Mouse (Mus musculus) myocyte (in vitro differentiated cells): ENCODE data around the gene Lrig1. TPM values are rescaled to one million over a fixed set of nuclear protein-coding genes. Genes with fewer than 3 reads are reported as not detected.

Experiments used
- H3K27me3 ChIP-seq: one replicate; pipeline ENCODE4 v1.6.1; 2011; ENCODE audit not compliant: control insufficient read depth, insufficient read depth, insufficient read length
- H3K36me3 ChIP-seq: one replicate; pipeline ENCODE4 v1.6.1; 2011; ENCODE audit not compliant: control insufficient read depth, insufficient read depth
- H3K4me2 ChIP-seq: one replicate; pipeline ENCODE4 v1.6.1; 2011; ENCODE audit warnings: low read depth, control low read depth
- H3K4me3 ChIP-seq: one replicate; pipeline ENCODE4 v1.5.1; 2011; ENCODE audit warnings: mild to moderate bottlenecking, control low read depth, moderate library complexity
- H3K79me2 ChIP-seq: one replicate; pipeline ENCODE4 v1.6.1; 2011; ENCODE audit not compliant: control insufficient read depth, insufficient read depth
- H3ac ChIP-seq: one replicate; pipeline ENCODE4 v1.6.1; 2011; ENCODE audit not compliant: control insufficient read depth, insufficient read length
- CEBPB ChIP-seq: IDR thresholded peaks from 2 replicates; pipeline ENCODE4 v1.6.1; 2011; ENCODE audit warnings: mild to moderate bottlenecking, moderate library complexity; ENCODE audit not compliant: poor library complexity, insufficient read depth, severe bottlenecking
- E2F4 ChIP-seq: IDR thresholded peaks from one replicate; pipeline ENCODE4 v1.6.1; 2011; ENCODE audit warnings: mild to moderate bottlenecking, control low read depth, moderate library complexity; ENCODE audit not compliant: insufficient read depth
- MAX ChIP-seq: IDR thresholded peaks from one replicate; pipeline ENCODE4 v1.6.1; 2011; ENCODE audit warnings: low read depth, mild to moderate bottlenecking, control low read depth
- MYOD1 ChIP-seq, 3 experiments: IDR thresholded peaks; one replicate each; pipeline ENCODE4 v1.6.1; 2011; ENCODE audit warnings: control low read depth in 2 of 3, low read depth in 2 of 3, mild to moderate bottlenecking in 2 of 3, moderate library complexity in 1 of 3; ENCODE audit not compliant: insufficient read length in 2 of 3, control insufficient read depth in 1 of 3
- MYOG ChIP-seq, 3 experiments: IDR thresholded peaks; one replicate each; pipeline ENCODE4 v1.6.1; 2011; ENCODE audit warnings: control low read depth in 2 of 3, low read depth in 2 of 3, mild to moderate bottlenecking in 2 of 3; ENCODE audit not compliant: insufficient read length in 2 of 3, control insufficient read depth in 1 of 3, insufficient read depth in 1 of 3
- POLR2A ChIP-seq: IDR thresholded peaks from one replicate; pipeline ENCODE4 v1.6.1; 2011; ENCODE audit warnings: low read depth, mild to moderate bottlenecking, control low read depth, moderate library complexity; ENCODE audit not compliant: insufficient read length
- POLR2AphosphoS2 ChIP-seq: IDR thresholded peaks from one replicate; pipeline ENCODE4 v1.6.1; 2011; ENCODE audit warnings: low read depth, control low read depth; ENCODE audit not compliant: insufficient read length
- REST ChIP-seq: IDR thresholded peaks from one replicate; pipeline ENCODE4 v1.6.1; 2011; ENCODE audit warnings: mild to moderate bottlenecking, control low read depth, moderate library complexity; ENCODE audit not compliant: insufficient read depth, insufficient read length
- SRF ChIP-seq: IDR thresholded peaks from one replicate; pipeline ENCODE4 v1.6.1; 2011; ENCODE audit warnings: low read depth; ENCODE audit not compliant: control insufficient read depth, insufficient read length
- TCF12 ChIP-seq: IDR thresholded peaks from one replicate; pipeline ENCODE4 v1.6.1; 2011; ENCODE audit warnings: mild to moderate bottlenecking, control low read depth; ENCODE audit not compliant: poor library complexity, insufficient read depth, severe bottlenecking
- TCF3 ChIP-seq: IDR thresholded peaks from one replicate; pipeline ENCODE4 v1.6.1; 2011; ENCODE audit warnings: low read depth, control low read depth; ENCODE audit not compliant: insufficient read length
- USF1 ChIP-seq: IDR thresholded peaks from one replicate; pipeline ENCODE4 v1.6.1; 2011; ENCODE audit warnings: low read depth, mild to moderate bottlenecking, control low read depth, moderate library complexity
- polyA plus RNA-seq: library from polyadenylated mRNA; unstranded; fragments of >200 nt; fragmentation: generic; extraction: Trizol; gene quantifications from one replicate; pipeline ENCODE4 v1.2.1, GENCODE M21; 2012; ENCODE audit warnings: missing spikeins

The Lrig1 gene
- polyA plus RNA-seq, 1 experiment, result 22.1 TPM

GRCm38 (mm10) chr6:94657204-94658135 lies 42.5 kb downstream of the Lrig1 start:
- Histone ChIP-seq H3K36me3 (no peaks in the 10 kb centered on the region), H3K4me3 (no peak overlapping the region), H3K27me3 (no peaks in the 10 kb centered on the region), H3K79me2 (peaks cover 3% of the 10 kb centered on the region), H3K4me2 (peak overlapping the region; percentile 78), H3ac (no peak overlapping the region)
- TF ChIP-seq CEBPB (no peak), USF1 (peak; percentile 96), MYOG (IDR thresholded peaks at IDR 0.05; ENCODE audit: control insufficient read depth in 1 of 3, insufficient read depth in 1 of 3, insufficient read length in 2 of 3, low read depth in 2 of 3) (peak in 1 of 3 experiments; percentile 25), MYOD1 (IDR thresholded peaks at IDR 0.05; ENCODE audit: control insufficient read depth in 1 of 3, insufficient read length in 2 of 3, low read depth in 2 of 3) (peak in 1 of 3 experiments; percentile 28)

DNA sequence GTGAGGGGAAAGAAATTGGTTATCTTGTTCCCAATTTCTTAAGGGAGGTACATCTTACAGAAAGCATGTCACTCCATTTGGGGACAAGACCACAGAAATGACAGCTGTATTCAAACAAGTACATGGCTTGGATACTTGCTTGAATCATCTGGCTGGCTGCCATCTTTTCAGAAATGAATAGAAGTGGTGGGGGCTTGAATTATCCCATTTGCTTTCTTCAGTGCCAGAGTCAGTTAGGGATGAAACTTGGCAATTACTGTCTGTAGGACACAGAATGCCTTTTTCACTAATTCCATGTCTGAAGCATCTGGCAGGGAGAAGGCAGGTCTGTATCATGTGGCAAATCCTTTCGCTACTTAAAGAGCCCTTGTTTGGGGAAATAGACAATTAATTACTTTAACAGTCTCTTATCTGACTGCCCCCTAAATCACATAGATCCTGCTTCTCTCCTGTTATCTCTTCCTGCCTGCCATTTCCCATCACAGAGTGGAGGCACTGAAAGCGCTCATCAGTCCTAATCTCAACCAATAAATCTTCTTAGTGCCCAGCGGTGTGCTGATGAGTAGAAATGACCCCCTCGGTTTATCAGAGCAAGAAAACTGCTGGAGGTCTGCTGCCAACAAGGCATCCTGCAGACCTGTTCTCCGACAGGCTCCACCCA lies 44.0 kb downstream of the Lrig1 start:
- no peak overlapping the region for H3ac ChIP-seq
- no peaks in the 10 kb centered on the region for H3K27me3 ChIP-seq
- no peak overlapping the region for H3K4me3 ChIP-seq
- H3K36me3 ChIP-seq, result no peaks in the 10 kb centered on the region
- peak overlapping the region; percentile 24 for H3K4me2 ChIP-seq
- TF ChIP-seq MYOD1 (IDR thresholded peaks at IDR 0.05; ENCODE audit: control insufficient read depth in 1 of 3, insufficient read length in 2 of 3, low read depth in 2 of 3), result peak in 2 of 3 experiments; percentile 7 to 32
- no peak for TF ChIP-seq E2F4
- peak in 1 of 3 experiments; percentile 21 for TF ChIP-seq MYOG (IDR thresholded peaks at IDR 0.05; ENCODE audit: control insufficient read depth in 1 of 3, insufficient read depth in 1 of 3, insufficient read length in 2 of 3, low read depth in 2 of 3)
- peaks cover 11% of the 10 kb centered on the region for H3K79me2 ChIP-seq

GRCm38 (mm10) chr6:94653388-94654316 lies 46.3 kb downstream of the Lrig1 start:
- Histone ChIP-seq H3ac (no peak overlapping the region), H3K4me3 (no peak overlapping the region), H3K4me2 (no peak overlapping the region), H3K79me2 (peaks cover 14% of the 10 kb centered on the region), H3K36me3 (no peaks in the 10 kb centered on the region), H3K27me3 (no peaks in the 10 kb centered on the region)
- no peak for TF ChIP-seq POLR2A
- TF ChIP-seq CEBPB, result no peak
- TF ChIP-seq E2F4, result no peak
- TF ChIP-seq USF1, result no peak
- no peak for TF ChIP-seq TCF3
- TF ChIP-seq MAX, result no peak
- no peak for TF ChIP-seq MYOD1 (IDR thresholded peaks at IDR 0.05; ENCODE audit: control insufficient read depth in 1 of 3, insufficient read length in 2 of 3, low read depth in 2 of 3)
- TF ChIP-seq POLR2AphosphoS2, result no peak
- TF ChIP-seq SRF, result no peak
- no peak for TF ChIP-seq TCF12
- no peak for TF ChIP-seq REST

GRCm38 (mm10) chr6:94652659-94653213 lies 47.2 kb downstream of the Lrig1 start:
- H3K79me2 ChIP-seq, result peaks cover 14% of the 10 kb centered on the region
- no peak overlapping the region for H3K4me2 ChIP-seq
- H3K4me3 ChIP-seq, result no peak overlapping the region
- H3ac ChIP-seq, result no peak overlapping the region
- H3K27me3 ChIP-seq, result no peaks in the 10 kb centered on the region
- TF ChIP-seq MAX (no peak), REST (no peak), MYOD1 (IDR thresholded peaks at IDR 0.05; ENCODE audit: control insufficient read depth in 1 of 3, insufficient read length in 2 of 3, low read depth in 2 of 3) (no peak), E2F4 (no peak), CEBPB (no peak), SRF (no peak), TCF12 (no peak), USF1 (no peak), TCF3 (no peak), POLR2AphosphoS2 (no peak), MYOG (IDR thresholded peaks at IDR 0.05; ENCODE audit: control insufficient read depth in 1 of 3, insufficient read depth in 1 of 3, insufficient read length in 2 of 3, low read depth in 2 of 3) (no peak), POLR2A (no peak)
- H3K36me3 ChIP-seq, result no peaks in the 10 kb centered on the region
